Mouse (Mus musculus): ENCODE results near the gene Hp1bp3. TPM values are rescaled to one million over a fixed set of nuclear protein-coding genes. Genes with fewer than 3 reads are reported as not detected.

Gene Hp1bp3
- total and polyA plus RNA-seq, 3 experiments: 61.9 to 78.2 (median 66.9) TPM

GRCm38 (mm10) chr4:138215671-138216199, 361 bp upstream of the Hp1bp3 start:
- no peaks in the 10 kb centered on the region for H3K27me3 ChIP-seq (replicated peaks)
- dilution Hi-C loops (cut with MboI; ENCODE audit: extremely low pct_ligation_motif_present, extremely low pct_unique_long_range_greater_than_20kb, low sequenced_read_pairs): no loop called here
- H3K9ac ChIP-seq (ENCODE audit: insufficient read depth, low read depth): peak overlapping the region; percentile 91
- TF ChIP-seq JUN (IDR thresholded peaks at IDR 0.05; ENCODE audit: insufficient read depth, low read depth, low read length) (no peak), MAFK (IDR thresholded peaks at IDR 0.05; ENCODE audit: insufficient replicate concordance, low read length) (no peak), CHD2 (IDR thresholded peaks at IDR 0.05; ENCODE audit: low read length) (0 out of 2 replicates have a peak, but pooled peaks have one; percentile 25)
- H3K9me3 ChIP-seq (replicated peaks; ENCODE audit: low read length): no peaks in the 10 kb centered on the region
- peak overlapping the region; percentile 82 to 98 (median 85) for H3K4me3 ChIP-seq (replicated peaks in 1 of 3; ENCODE audit: low read depth in 2 of 3, low read length in 2 of 3, poor library complexity in 1 of 3)
- H3K79me2 ChIP-seq (replicated peaks; ENCODE audit: control insufficient read depth, extremely low read depth, insufficient read depth, poor library complexity, severe bottlenecking): peaks cover 35% of the 10 kb centered on the region
- peak overlapping the region; percentile 49 for H3K4me2 ChIP-seq (ENCODE audit: insufficient read depth, low read depth, poor library complexity, severe bottlenecking)
- peak overlapping the region; percentile 91 for H3K27ac ChIP-seq (ENCODE audit: insufficient read depth, low read depth)
- H3K4me1 ChIP-seq (ENCODE audit: control insufficient read depth in 1 of 2, insufficient read depth in 2 of 2): peaks cover 7 to 28% of the 10 kb centered on the region in 2 experiments
- no peak for DNase-seq (ENCODE audit: extremely low read depth)
- H3K36me3 ChIP-seq (replicated peaks in 1 of 2; ENCODE audit: control insufficient read depth in 1 of 2, insufficient read depth in 1 of 2, low read length in 1 of 2): peaks cover 0 to 11% of the 10 kb centered on the region in 2 experiments
- in situ Hi-C loops (cut with MboI; ENCODE audit: low pct_ligation_motif_present, low pct_unique_long_range_greater_than_20kb, low sequenced_read_pairs): no loop called here

GRCm38 (mm10) chr4:138216891-138217392, 846 bp downstream of the Hp1bp3 start:
- DNase-seq (ENCODE audit: extremely low read depth): peak; percentile 96
- Histone ChIP-seq H3K27me3 (replicated peaks) (no peaks in the 10 kb centered on the region), H3K4me1 (ENCODE audit: control insufficient read depth in 1 of 2, insufficient read depth in 2 of 2) (peaks cover 7 to 38% of the 10 kb centered on the region in 2 experiments), H3K79me2 (replicated peaks; ENCODE audit: control insufficient read depth, extremely low read depth, insufficient read depth, poor library complexity, severe bottlenecking) (peaks cover 44% of the 10 kb centered on the region), H3K36me3 (replicated peaks in 1 of 2; ENCODE audit: control insufficient read depth in 1 of 2, insufficient read depth in 1 of 2, low read length in 1 of 2) (peaks cover 3 to 20% of the 10 kb centered on the region in 2 experiments), H3K27ac (ENCODE audit: insufficient read depth, low read depth) (peak overlapping the region; percentile 86), H3K4me3 (replicated peaks in 1 of 3; ENCODE audit: low read depth in 2 of 3, low read length in 2 of 3, poor library complexity in 1 of 3) (peak overlapping the region; percentile 97 to 99 (median 98)), H3K9me3 (replicated peaks; ENCODE audit: low read length) (no peaks in the 10 kb centered on the region), H3K4me2 (ENCODE audit: insufficient read depth, low read depth, poor library complexity, severe bottlenecking) (no peak overlapping the region), H3K9ac (ENCODE audit: insufficient read depth, low read depth) (peak overlapping the region; percentile 91)
- dilution Hi-C loops (cut with MboI; ENCODE audit: extremely low pct_ligation_motif_present, extremely low pct_unique_long_range_greater_than_20kb, low sequenced_read_pairs) (no loop called here), in situ Hi-C loops (cut with MboI; ENCODE audit: low pct_ligation_motif_present, low pct_unique_long_range_greater_than_20kb, low sequenced_read_pairs) (no loop called here)
- no peak for TF ChIP-seq IRF4 (IDR thresholded peaks at IDR 0.05; ENCODE audit: low read depth, low read length)
- peak; percentile 74; the same call in 1 of the 2 replicates for TF ChIP-seq KAT2A (IDR thresholded peaks at IDR 0.05; ENCODE audit: insufficient replicate concordance, low read length)
- peak; percentile 86 for TF ChIP-seq ELF1 (IDR thresholded peaks at IDR 0.05; ENCODE audit: low read depth, low read length)
- TF ChIP-seq RAD21 (IDR thresholded peaks at IDR 0.05; ENCODE audit: low read depth, low read length): no peak
- TF ChIP-seq MAZ (IDR thresholded peaks at IDR 0.05; ENCODE audit: low read depth, low read length): peak; percentile 76
- no peak for TF ChIP-seq ZNF384 (IDR thresholded peaks at IDR 0.05; ENCODE audit: low read depth, low read length)
- TF ChIP-seq UBTF (IDR thresholded peaks at IDR 0.05; ENCODE audit: low read depth, low read length): no peak
- TF ChIP-seq ZKSCAN1 (IDR thresholded peaks at IDR 0.05; ENCODE audit: borderline replicate concordance, low read depth, low read length): no peak
- peak; percentile 97 for TF ChIP-seq NRF1 (IDR thresholded peaks at IDR 0.05; ENCODE audit: low read depth, low read length)
- TF ChIP-seq RCOR1 (conservative IDR thresholded peaks at IDR 0.05; ENCODE audit: low read depth, low read length): no peak
- TF ChIP-seq MEF2A (IDR thresholded peaks at IDR 0.05; ENCODE audit: borderline replicate concordance, low read depth, low read length): peak; percentile 51; the same call in 1 of the 2 replicates
- no peak for TF ChIP-seq BHLHE40 (IDR thresholded peaks at IDR 0.05; ENCODE audit: low read depth, low read length)
- peak; percentile 87 for TF ChIP-seq NELFE (IDR thresholded peaks at IDR 0.05; ENCODE audit: low read depth, low read length)
- TF ChIP-seq CHD1 (IDR thresholded peaks at IDR 0.05; ENCODE audit: low read depth, low read length): no peak
- no peak for TF ChIP-seq MYC (IDR thresholded peaks at IDR 0.05; ENCODE audit: low read depth, low read length)
- TF ChIP-seq MAX (IDR thresholded peaks at IDR 0.05; ENCODE audit: low read length): 0 out of 2 replicates have a peak, but pooled peaks have one; percentile 17
- TF ChIP-seq SMC3 (IDR thresholded peaks at IDR 0.05; ENCODE audit: low read depth, low read length): no peak
- TF ChIP-seq JUND (conservative IDR thresholded peaks at IDR 0.05; ENCODE audit: low read depth, low read length): no peak
- 0 out of 2 replicates have a peak, but pooled peaks have one; percentile 34 for TF ChIP-seq TBP (conservative IDR thresholded peaks at IDR 0.05; ENCODE audit: low read depth, low read length)
- no peak for TF ChIP-seq EP300 (IDR thresholded peaks at IDR 0.05; ENCODE audit: low read length)
- peak; percentile 71; the same call in 1 of the 2 replicates for TF ChIP-seq POLR2A (IDR thresholded peaks at IDR 0.05; ENCODE audit: low read depth, low read length)
- no peak for TF ChIP-seq ETS1 (conservative IDR thresholded peaks at IDR 0.05; ENCODE audit: low read depth, low read length)
- TF ChIP-seq USF2 (conservative IDR thresholded peaks at IDR 0.05; ENCODE audit: low read depth, low read length): no peak
- no peak for TF ChIP-seq ZC3H11A (IDR thresholded peaks at IDR 0.05; ENCODE audit: low read depth, low read length)
- TF ChIP-seq HCFC1 (IDR thresholded peaks at IDR 0.05; ENCODE audit: low read depth, low read length): peak; percentile 83
- no peak for TF ChIP-seq JUN (IDR thresholded peaks at IDR 0.05; ENCODE audit: insufficient read depth, low read depth, low read length)
- no peak; the same call in 1 of the 2 replicates for TF ChIP-seq SIN3A (IDR thresholded peaks at IDR 0.05; ENCODE audit: low read length)
- TF ChIP-seq USF1 (IDR thresholded peaks at IDR 0.05; ENCODE audit: low read depth, low read length): no peak
- no peak for TF ChIP-seq E2F4 (IDR thresholded peaks at IDR 0.05; ENCODE audit: insufficient replicate concordance, low read depth, low read length)
- TF ChIP-seq ZMIZ1 (IDR thresholded peaks at IDR 0.05; ENCODE audit: low read depth, low read length): no peak
